Comparison of ENCODE assay signal across 22 mouse cellular contexts in the genomic region with DNA sequence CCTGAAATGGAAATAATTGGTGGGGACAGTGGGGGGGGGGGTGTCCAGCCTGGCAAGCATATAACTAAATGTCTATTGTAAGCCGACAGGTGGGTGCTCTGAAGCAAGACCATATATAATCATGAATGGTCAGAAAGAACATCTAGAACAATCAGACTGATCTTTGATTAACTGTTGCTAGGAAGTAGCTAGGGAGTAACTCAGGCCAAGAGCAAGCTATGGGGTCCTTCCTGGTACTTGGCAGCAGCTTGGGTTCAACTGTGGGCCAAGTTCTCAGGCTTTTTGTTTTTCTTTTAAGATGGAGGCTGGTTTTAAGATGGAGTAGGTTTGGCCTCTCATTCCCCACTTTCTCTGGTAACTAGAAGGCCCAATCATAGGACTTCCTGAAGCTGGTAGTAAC. TPM values are rescaled to one million over a fixed set of nuclear protein-coding genes. Genes with fewer than 3 reads are reported as not detected.
"Had no signal": no experiment of that assay in that cellular context is flagged by ENCODE, and none has a peak within 500 bp of the region (broad histone marks: within the 10 kb centered on the region; RNA-seq: fewer than 3 reads in every experiment).

No protein-coding gene starts in this region.

- H3K4me3 ChIP-seq: gastrocnemius, adult 2 months; heart, embryonic 10.5 days; heart, embryonic 12.5 days; intestine, embryonic 15.5 days; layer of hippocampus, adult 2 months; left cerebral cortex, adult 2 months; limb, embryonic 10.5 days; limb, embryonic 12.5 days had no signal

- DNase-seq: gastrocnemius, adult 2 months; gastrocnemius, postnatal 10 days; gastrocnemius, postnatal 25 days; heart, adult 18-20 months; heart, postnatal 10 days; heart, postnatal 4 days; kidney, adult 18-20 months; kidney, adult 8-10 months; kidney, postnatal 10 days; kidney, postnatal 25 days; kidney, postnatal 4 days; liver had no signal

- H3K36me3 ChIP-seq: heart, embryonic 10.5 days; heart, embryonic 12.5 days; intestine, embryonic 15.5 days; limb, embryonic 10.5 days; limb, embryonic 12.5 days had no signal

- H3K9ac ChIP-seq: heart, embryonic 12.5 days; intestine, embryonic 15.5 days; limb, embryonic 12.5 days had no signal

- H3K27me3 ChIP-seq: heart, embryonic 12.5 days; intestine, embryonic 15.5 days; limb, embryonic 12.5 days had no signal

- H3K4me2 ChIP-seq: heart, embryonic 12.5 days; intestine, embryonic 15.5 days; limb, embryonic 12.5 days had no signal

- H3K4me1 ChIP-seq: heart, embryonic 10.5 days; heart, embryonic 12.5 days; intestine, embryonic 15.5 days; limb, embryonic 10.5 days; limb, embryonic 12.5 days had no signal

- H3K27ac ChIP-seq: gastrocnemius, adult 2 months; heart, embryonic 10.5 days; intestine, embryonic 15.5 days; layer of hippocampus, adult 2 months; left cerebral cortex, adult 2 months; limb, embryonic 10.5 days; limb, embryonic 12.5 days had no signal

- ATAC-seq: forebrain, embryonic 16.5 days; inflammation-experienced regulatory T-cells, adult 6 months; intestine, embryonic 15.5 days; intestine, postnatal 0 days had no signal

- H3K9me3 ChIP-seq: heart, embryonic 10.5 days; heart, embryonic 12.5 days; intestine, embryonic 15.5 days; limb, embryonic 10.5 days; limb, embryonic 12.5 days had no signal

RNA-seq across cellular contexts. Expression of gene Nup210l, which starts 42.7 kb away (rescaled TPM):
- polyA plus RNA-seq: intestine, postnatal 0 days had no signal
